Mouse (Mus musculus) embryonic fibroblast, embryonic 13.5 days (primary cell): ENCODE results near the gene Lzts2.

Experiments
- CTCF ChIP-seq: IDR thresholded peaks from 2 replicates; pipeline ENCODE4 v1.5.1; 2011; ENCODE audit warnings: mild to moderate bottlenecking, control low read depth, low read length, moderate library complexity, borderline replicate concordance; ENCODE audit not compliant: insufficient read depth
- POLR2A ChIP-seq: IDR thresholded peaks from 2 replicates; pipeline ENCODE4 v1.6.1; 2011; ENCODE audit warnings: low read depth, mild to moderate bottlenecking, control low read depth, low read length, moderate library complexity

GRCm38 (mm10) chr19:45065226-45065625 lies 51.0 kb downstream of the Lzts2 start:
- no peak for TF ChIP-seq CTCF
- no peak for TF ChIP-seq POLR2A
